Mouse (Mus musculus): ENCODE measurements around the gene Psmd13. TPM values are rescaled to one million over a fixed set of nuclear protein-coding genes. Genes with fewer than 3 reads are reported as not detected.
"Not testable (repeated sequence)": the region's sequence is repeated elsewhere in the genome, so short reads cannot be mapped to it uniquely, and the experiment has no call there.

The Psmd13 gene
- polyA plus RNA-seq, 1 experiment from 2014 or later = 187 TPM

GRCm38 (mm10) chr7:140890636-140891035 is 8.9 kb downstream of the Psmd13 start:
- H3K27ac ChIP-seq; H3K9me3 ChIP-seq (replicated peaks); DNase-seq; H3K9ac ChIP-seq; H3K4me3 ChIP-seq (replicated peaks); H3K27me3 ChIP-seq; H3K4me2 ChIP-seq; H3K4me1 ChIP-seq (replicated peaks); ATAC-seq (ENCODE audit: low read depth): not testable (repeated sequence)
- H3K36me3 ChIP-seq = peaks cover 84% of the 10 kb centered on the region
- 95% methylated on average over 16 of the region's 16 CpGs for WGBS (ENCODE audit: insufficient replicate concordance)

- Histone ChIP-seq H3K4me3 (replicated peaks) (no peak overlapping the region), H3K27ac (no peak overlapping the region), H3K9ac (no peak overlapping the region), H3K4me2 (no peak overlapping the region), H3K36me3 (peaks cover 83% of the 10 kb centered on the region), H3K4me1 (replicated peaks) (no peaks in the 10 kb centered on the region), H3K9me3 (replicated peaks) (no peaks in the 10 kb centered on the region), H3K27me3 (no peaks in the 10 kb centered on the region)
- 79% methylated on average over 7 of the region's 7 CpGs for WGBS (ENCODE audit: insufficient replicate concordance)
- ATAC-seq (ENCODE audit: low read depth) (no peak), DNase-seq (no peak)
Measured at GRCm38 (mm10) chr7:140894031-140894430, 12.3 kb downstream of the Psmd13 start.

GRCm38 (mm10) chr7:140894611-140895010 is 12.8 kb downstream of the Psmd13 start:
- H3K27me3 ChIP-seq = no peaks in the 10 kb centered on the region
- DNase-seq (no peak), ATAC-seq (ENCODE audit: low read depth) (no peak)
- H3K4me2 ChIP-seq = no peak overlapping the region
- no peaks in the 10 kb centered on the region for H3K9me3 ChIP-seq (replicated peaks)
- H3K36me3 ChIP-seq = peaks cover 79% of the 10 kb centered on the region
- 88% methylated on average over 3 of the region's 3 CpGs for WGBS (ENCODE audit: insufficient replicate concordance)
- no peak overlapping the region for H3K9ac ChIP-seq
- no peaks in the 10 kb centered on the region for H3K4me1 ChIP-seq (replicated peaks)
- H3K4me3 ChIP-seq (replicated peaks) = no peak overlapping the region
- no peak overlapping the region; the same call in 1 of the 2 replicates for H3K27ac ChIP-seq

DNA sequence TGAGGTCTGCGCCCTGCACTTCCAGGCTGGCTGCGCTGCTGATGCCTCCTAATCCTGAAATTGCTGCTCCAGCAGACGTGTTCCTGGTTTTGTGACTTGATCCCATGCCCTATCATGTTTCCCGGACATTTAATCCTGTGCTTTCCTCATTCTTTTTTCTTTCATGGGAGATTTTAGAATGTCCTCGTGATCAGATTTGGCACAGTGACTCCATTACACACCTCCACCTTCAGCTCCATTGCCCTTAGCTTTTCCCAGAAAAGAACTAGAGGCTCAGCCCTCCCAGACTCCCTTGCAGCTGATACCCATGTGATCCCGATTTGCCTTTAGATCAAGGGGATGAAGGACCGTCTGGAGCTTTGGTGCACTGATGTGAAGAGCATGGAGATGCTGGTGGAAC is 16.1 kb downstream of the Psmd13 start:
- WGBS (ENCODE audit: insufficient replicate concordance) = 85% methylated on average over 7 of the region's 7 CpGs

GRCm38 (mm10) chr7:140899121-140899520 is 17.4 kb downstream of the Psmd13 start:
- Histone ChIP-seq H3K4me2 (no peak overlapping the region), H3K27ac (no peak overlapping the region), H3K4me3 (replicated peaks) (no peak overlapping the region), H3K36me3 (peaks cover 46% of the 10 kb centered on the region), H3K27me3 (no peaks in the 10 kb centered on the region), H3K9ac (no peak overlapping the region), H3K4me1 (replicated peaks) (0 out of 2 replicates have a peak, but pooled peaks cover under 1% of the 10 kb centered on the region), H3K9me3 (replicated peaks) (no peaks in the 10 kb centered on the region)
- DNase-seq (no peak), ATAC-seq (ENCODE audit: low read depth) (no peak)
- 71% methylated on average over 3 of the region's 3 CpGs for WGBS (ENCODE audit: insufficient replicate concordance)

More for the DNA sequence above, 16.1 kb downstream of the Psmd13 start:
- Histone ChIP-seq H3K4me1 (replicated peaks) (no peaks in the 10 kb centered on the region), H3K9me3 (replicated peaks) (no peaks in the 10 kb centered on the region), H3K4me3 (replicated peaks) (no peak overlapping the region), H3K27me3 (no peaks in the 10 kb centered on the region), H3K36me3 (peaks cover 58% of the 10 kb centered on the region), H3K27ac (no peak overlapping the region), H3K4me2 (no peak overlapping the region), H3K9ac (no peak overlapping the region)
- DNase-seq = no peak
- ATAC-seq (ENCODE audit: low read depth) = no peak

DNA sequence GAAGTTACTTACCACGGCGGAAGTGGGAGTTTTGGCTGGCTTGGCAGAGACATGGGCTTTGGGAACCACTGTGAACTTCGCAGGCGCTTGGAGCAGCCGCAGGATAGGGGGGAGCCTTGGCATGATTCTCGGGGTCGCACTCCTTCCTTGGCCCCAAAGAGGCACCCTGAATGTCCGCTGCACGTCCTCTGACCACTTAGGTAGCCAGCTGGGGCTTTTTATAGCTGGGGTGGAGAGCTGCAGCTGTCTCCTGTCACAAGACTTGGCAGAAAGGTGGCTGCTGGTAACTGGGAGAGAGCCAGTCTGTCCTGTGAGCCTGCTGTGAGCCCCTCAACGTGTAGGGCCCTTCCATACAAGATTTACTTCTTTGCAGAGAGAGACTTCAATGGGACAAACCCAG is 18.5 kb downstream of the Psmd13 start, which contains the start of gene Cox8b:
Gene Cox8b (minus strand): TSS at position 227 of the 400 bp plus-strand sequence.
- Histone ChIP-seq H3K9me3 (replicated peaks) (no peaks in the 10 kb centered on the region), H3K4me3 (replicated peaks) (no peak within 1 kb of the TSS), H3K27ac (no peak within 1 kb of the TSS), H3K36me3 (peaks cover 37% of the 10 kb centered on the region), H3K4me1 (replicated peaks) (0 out of 2 replicates have a peak, but pooled peaks cover 4% of the 10 kb centered on the region), H3K4me2 (no peak within 1 kb of the TSS), H3K9ac (no peak within 1 kb of the TSS), H3K27me3 (no peaks in the 10 kb centered on the region)
- ATAC-seq (ENCODE audit: low read depth) (no peak), DNase-seq (no peak)
- WGBS (ENCODE audit: insufficient replicate concordance) = 68% methylated on average over 10 of the region's 10 CpGs

- H3K27me3 ChIP-seq = no peaks in the 10 kb centered on the region
- DNase-seq = no peak
- H3K9me3 ChIP-seq (replicated peaks) = no peaks in the 10 kb centered on the region
- 73% methylated on average over 15 of the region's 15 CpGs for WGBS (ENCODE audit: insufficient replicate concordance)
- H3K4me2 ChIP-seq = no peak overlapping the region
- ATAC-seq (ENCODE audit: low read depth) = no peak
- H3K36me3 ChIP-seq = peaks cover 20% of the 10 kb centered on the region
- no peak overlapping the region for H3K4me3 ChIP-seq (replicated peaks)
- no peak overlapping the region for H3K27ac ChIP-seq
- no peak overlapping the region for H3K9ac ChIP-seq
- peaks cover 4% of the 10 kb centered on the region; the same call in 1 of the 2 replicates for H3K4me1 ChIP-seq (replicated peaks)
Measured at GRCm38 (mm10) chr7:140902036-140902875, 20.5 kb downstream of the Psmd13 start.

- no peak overlapping the region for H3K4me3 ChIP-seq (replicated peaks)
- 28% methylated on average over 13 of the region's 13 CpGs for WGBS (ENCODE audit: insufficient replicate concordance)
- ATAC-seq (ENCODE audit: low read depth) (peak; percentile 37), DNase-seq (peak; percentile 55)
- H3K9me3 ChIP-seq (replicated peaks) = no peaks in the 10 kb centered on the region
- no peak overlapping the region for H3K4me2 ChIP-seq
- H3K27me3 ChIP-seq = no peaks in the 10 kb centered on the region
- no peak overlapping the region for H3K9ac ChIP-seq
- H3K4me1 ChIP-seq (replicated peaks) = peaks cover 4% of the 10 kb centered on the region
- peaks cover 10% of the 10 kb centered on the region for H3K36me3 ChIP-seq
- H3K27ac ChIP-seq = no peak overlapping the region
Measured at GRCm38 (mm10) chr7:140903212-140903611, 21.4 kb downstream of the Psmd13 start.

- DNase-seq = no peak
- Histone ChIP-seq H3K4me3 (replicated peaks) (no peak overlapping the region; the same call in 1 of the 2 replicates), H3K4me2 (peak overlapping the region; percentile 42), H3K9me3 (replicated peaks) (no peaks in the 10 kb centered on the region), H3K36me3 (no peaks in the 10 kb centered on the region), H3K27me3 (no peaks in the 10 kb centered on the region), H3K9ac (no peak overlapping the region), H3K4me1 (replicated peaks) (peaks cover 14% of the 10 kb centered on the region), H3K27ac (peak overlapping the region; percentile 75)
- 26% methylated on average over 2 of the region's 2 CpGs for WGBS (ENCODE audit: insufficient replicate concordance)
- peak; percentile 36 for ATAC-seq (ENCODE audit: low read depth)
Measured at GRCm38 (mm10) chr7:140905642-140906081, 23.9 kb downstream of the Psmd13 start.

GRCm38 (mm10) chr7:140907131-140907530 is 25.4 kb downstream of the Psmd13 start:
- H3K27me3 ChIP-seq = no peaks in the 10 kb centered on the region
- H3K4me1 ChIP-seq (replicated peaks) = peaks cover 14% of the 10 kb centered on the region
- H3K36me3 ChIP-seq = no peaks in the 10 kb centered on the region
- H3K4me3 ChIP-seq (replicated peaks) = 0 out of 2 replicates have a peak overlapping the region, but pooled peaks have one; percentile 14
- H3K9me3 ChIP-seq (replicated peaks) = no peaks in the 10 kb centered on the region
- no peak overlapping the region; the same call in 1 of the 2 replicates for H3K9ac ChIP-seq
- H3K4me2 ChIP-seq = peak overlapping the region; percentile 42
- ATAC-seq (ENCODE audit: low read depth) (no peak), DNase-seq (no peak)
- WGBS (ENCODE audit: insufficient replicate concordance) = 70% methylated on average over 13 of the region's 13 CpGs
- H3K27ac ChIP-seq = peak overlapping the region; percentile 75; the same call in 1 of the 2 replicates

- WGBS (ENCODE audit: insufficient replicate concordance) = 69% methylated on average over 7 of the region's 7 CpGs
- Histone ChIP-seq H3K9me3 (replicated peaks) (no peaks in the 10 kb centered on the region), H3K4me1 (replicated peaks) (peaks cover 20% of the 10 kb centered on the region), H3K36me3 (no peaks in the 10 kb centered on the region), H3K27me3 (0 out of 2 replicates have a peak, but pooled peaks cover 2% of the 10 kb centered on the region), H3K9ac (no peak overlapping the region), H3K4me3 (replicated peaks) (no peak overlapping the region), H3K27ac (peak overlapping the region; percentile 71; the same call in 1 of the 2 replicates), H3K4me2 (no peak overlapping the region)
- ATAC-seq (ENCODE audit: low read depth) (no peak), DNase-seq (no peak)
Measured at GRCm38 (mm10) chr7:140907697-140908096, 25.9 kb downstream of the Psmd13 start.

All from liver, embryonic 13.5 days (tissue).